Mouse (Mus musculus): ENCODE measurements around the gene Utp3.
"Not testable (repeated sequence)": the region's sequence is repeated elsewhere in the genome, so short reads cannot be mapped to it uniquely, and the experiment has no call there.

The Utp3 gene

DNA sequence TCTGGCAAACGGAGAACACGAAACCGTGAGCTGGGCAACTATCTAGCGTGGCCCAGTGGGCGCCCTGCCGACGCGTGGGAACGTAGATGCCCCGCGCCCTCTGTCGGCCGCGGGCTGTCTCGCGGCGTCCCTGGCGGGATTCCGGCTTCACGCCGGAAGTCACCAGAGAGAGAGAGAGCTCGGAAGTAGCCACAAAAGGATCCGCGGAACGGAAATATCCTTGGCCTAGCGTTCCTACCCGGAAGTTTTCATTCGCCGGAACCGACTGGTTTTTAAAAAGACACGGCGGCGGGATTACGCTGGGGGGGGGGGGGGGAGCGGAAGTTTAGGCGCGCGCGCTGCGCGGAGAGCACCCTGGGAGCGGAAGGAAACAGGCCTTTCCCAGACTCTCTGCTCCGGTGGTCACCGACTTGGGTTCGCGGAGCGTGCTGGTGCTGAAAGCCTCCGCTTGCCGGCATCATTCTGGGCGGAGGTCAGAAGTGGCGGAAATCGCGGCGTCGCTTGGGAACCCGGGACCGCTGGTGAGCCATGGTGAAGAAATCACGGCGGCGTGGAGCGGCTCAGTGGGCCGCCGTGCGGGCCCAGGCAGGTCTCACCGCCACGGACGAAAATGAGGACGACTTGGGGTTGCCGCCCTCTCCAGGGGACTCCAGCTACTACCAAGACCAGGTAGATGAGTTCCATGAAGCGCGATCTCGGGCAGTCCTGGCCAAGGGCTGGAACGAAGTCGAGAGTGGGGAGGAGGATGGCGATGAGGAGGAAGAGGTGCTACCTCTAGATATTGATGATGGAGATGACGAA lies at the start of gene Utp3:
TSS of gene Utp3 (plus strand) at position 377 of the 801 bp plus-strand sequence.
- DNase-seq (ENCODE audit: low spot score in 2 of 2): peak; percentile 87 to 93

DNA sequence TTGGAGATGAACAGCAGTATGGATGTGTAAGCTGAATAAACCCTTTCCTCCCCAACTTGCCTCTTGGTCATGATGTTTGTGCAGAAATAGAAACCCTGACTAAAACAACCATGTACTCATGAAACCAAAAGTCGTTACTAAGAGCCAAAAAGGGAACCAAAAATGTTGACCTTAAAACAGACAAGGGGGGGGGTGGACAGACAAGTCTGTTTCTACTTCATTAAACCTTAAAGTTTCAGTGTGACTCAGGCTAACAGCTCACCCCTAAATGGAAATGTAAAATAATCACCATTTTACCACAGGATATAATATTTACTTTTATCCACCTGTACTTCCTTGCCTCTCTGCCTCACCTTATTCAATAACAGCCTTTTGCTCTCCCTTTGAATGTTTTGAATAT lies 45.7 kb upstream of the Utp3 start:
- DNase-seq (ENCODE audit: low spot score in 2 of 2): no peak

DNA sequence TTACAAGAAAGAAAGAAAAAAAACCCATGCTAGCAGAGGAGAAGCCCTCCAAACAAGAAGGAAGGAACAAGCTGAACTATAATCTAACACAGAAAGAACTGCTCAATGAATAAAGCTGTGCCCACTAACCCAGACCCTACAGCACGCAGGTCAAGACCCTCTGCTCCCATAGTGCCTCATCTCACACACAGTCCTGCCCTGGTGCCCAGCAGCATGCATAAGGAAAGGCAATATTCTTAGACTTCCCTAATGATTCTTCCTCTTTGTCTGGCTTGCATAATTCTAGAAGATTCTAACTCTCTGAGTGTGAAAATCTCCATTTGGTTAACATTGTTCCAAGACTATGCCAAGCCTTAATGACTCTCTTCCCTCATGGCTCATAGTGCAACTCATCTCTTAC lies 45.3 kb upstream of the Utp3 start:
- no peak for DNase-seq (ENCODE audit: low spot score in 2 of 2)

DNA sequence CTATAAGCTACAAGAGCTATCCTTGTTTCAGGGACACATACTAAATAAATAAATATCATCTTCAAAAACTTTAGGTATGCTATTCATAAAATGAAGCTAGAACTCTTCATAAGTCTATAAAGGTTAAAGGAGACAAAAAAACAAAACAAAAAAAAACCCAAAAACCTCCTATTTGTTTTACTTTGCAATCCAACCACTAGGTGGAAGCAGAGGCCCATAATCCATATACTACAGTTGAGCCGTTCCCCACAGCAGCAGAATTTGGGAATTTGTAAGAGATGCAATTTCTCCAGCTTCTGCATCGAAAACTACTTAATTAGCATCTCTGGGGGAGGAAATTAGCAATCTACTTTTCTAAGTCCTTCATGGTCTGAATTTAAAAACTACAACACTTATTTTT lies 35.0 kb upstream of the Utp3 start:
- peak in 1 of 2 experiments; percentile 56 for DNase-seq (ENCODE audit: low spot score in 2 of 2)

DNA sequence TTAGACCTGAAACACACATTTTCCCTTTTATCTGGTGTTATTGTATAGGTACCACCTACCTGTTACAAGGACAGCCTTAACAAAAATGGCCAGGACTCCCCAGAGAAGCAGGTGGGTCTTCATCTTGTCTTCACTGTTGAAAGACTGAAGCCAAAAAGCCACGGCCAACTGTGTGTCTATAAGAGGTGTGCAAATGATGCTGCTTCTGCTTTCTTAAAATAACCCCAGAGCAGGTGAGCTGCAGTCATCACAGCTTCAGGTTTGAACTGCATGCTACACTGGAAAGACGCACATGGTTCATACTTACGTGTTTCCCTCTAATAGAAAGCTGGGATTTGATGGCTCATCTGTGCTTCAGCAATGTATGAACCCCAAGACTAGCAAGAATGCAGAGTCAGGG lies 26.6 kb upstream of the Utp3 start, which contains the start of gene Jchain:
TSS of gene Jchain (minus strand) at position 235 of the 400 bp plus-strand sequence.
- DNase-seq (ENCODE audit: low spot score in 2 of 2): no peak

DNA sequence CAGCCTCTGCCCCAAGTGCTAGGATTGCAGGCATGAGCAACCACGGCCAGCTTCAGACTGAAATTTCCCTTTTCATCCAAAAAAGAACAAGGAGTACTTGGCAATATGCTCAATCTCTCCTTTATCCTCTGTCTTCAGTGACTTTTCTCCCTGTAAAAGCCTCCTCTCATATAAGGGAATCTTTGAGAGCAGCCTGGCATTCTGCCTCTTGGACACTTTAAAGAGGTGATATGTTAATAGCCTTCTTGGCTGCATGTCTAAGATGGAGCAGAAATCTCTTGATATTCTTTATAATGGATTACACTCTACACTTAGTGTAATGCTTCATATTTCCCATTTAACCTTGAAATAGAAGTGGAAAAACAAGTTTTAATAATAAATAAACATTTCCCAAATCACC lies 23.4 kb upstream of the Utp3 start:
- no peak for DNase-seq (ENCODE audit: low spot score in 2 of 2)

DNA sequence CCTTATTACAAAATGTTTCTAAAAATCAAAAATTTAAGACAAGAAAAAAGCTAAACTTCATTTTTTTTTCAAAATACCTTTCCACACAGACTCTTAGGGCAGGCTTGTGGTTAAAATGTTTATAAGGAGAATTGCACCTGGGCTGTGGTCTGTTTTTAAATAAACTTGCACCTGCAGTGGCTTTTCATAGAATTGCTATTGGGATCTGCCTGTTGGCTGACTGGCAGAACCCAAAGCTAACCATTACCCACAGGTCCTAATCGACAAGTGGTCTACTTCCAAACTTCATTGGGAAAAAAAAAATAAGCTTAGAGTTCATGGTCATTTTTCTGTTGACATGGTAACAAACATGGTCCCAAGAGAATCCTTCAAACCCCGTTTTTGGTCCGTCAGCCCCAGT lies 19.6 kb upstream of the Utp3 start:
- peak; percentile 22 to 35 for DNase-seq (ENCODE audit: low spot score in 2 of 2)

DNA sequence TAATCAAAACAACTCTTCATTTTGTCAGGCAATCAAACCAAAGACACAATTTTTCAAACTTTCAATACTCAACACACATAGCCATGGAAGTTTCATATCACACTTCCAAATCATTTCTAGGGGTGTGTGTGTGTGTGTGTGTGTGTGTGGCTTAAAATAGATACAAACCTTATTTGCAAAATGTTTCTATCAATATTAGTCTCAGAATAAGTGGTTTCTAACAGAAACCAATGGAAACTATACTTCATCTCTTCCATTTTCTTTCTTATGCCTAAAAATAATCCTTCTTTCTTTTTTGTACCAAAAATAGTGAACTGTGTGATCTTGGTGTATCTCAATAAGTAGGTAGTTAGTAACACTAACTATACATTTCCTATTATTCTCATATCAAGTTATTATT lies 13.4 kb upstream of the Utp3 start:
- no peak for DNase-seq (ENCODE audit: low spot score in 2 of 2)

DNA sequence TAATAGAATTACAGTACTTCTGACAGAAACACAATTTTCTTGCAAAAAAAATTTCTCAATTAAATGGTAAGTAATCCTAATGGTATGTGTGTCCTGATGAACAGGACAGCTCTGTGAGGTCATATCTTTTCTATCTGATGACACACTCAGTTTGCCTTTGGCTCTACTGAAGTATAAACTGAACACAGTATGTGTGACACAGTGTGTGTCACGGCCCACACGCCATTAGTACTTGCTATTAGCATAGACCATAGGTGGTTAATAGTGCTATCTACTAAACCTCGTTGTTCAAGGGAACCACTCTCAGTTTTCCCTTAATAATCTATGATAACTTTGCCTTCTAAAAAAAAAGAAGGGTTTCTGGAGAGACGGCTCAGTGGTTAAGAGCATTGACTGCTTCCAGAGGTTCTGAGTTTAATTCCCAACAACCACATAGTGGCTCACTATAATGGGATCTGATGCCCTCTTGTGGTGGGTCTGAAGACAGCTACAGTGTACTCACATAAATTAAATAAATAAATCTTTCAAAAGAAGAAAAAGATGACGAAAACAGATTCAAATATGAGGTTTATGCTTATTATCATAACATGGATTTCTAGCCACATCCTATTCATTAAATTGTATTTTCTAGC lies 11.5 kb upstream of the Utp3 start:
- DNase-seq (ENCODE audit: low spot score in 2 of 2): peak in 1 of 2 experiments; percentile 69

DNA sequence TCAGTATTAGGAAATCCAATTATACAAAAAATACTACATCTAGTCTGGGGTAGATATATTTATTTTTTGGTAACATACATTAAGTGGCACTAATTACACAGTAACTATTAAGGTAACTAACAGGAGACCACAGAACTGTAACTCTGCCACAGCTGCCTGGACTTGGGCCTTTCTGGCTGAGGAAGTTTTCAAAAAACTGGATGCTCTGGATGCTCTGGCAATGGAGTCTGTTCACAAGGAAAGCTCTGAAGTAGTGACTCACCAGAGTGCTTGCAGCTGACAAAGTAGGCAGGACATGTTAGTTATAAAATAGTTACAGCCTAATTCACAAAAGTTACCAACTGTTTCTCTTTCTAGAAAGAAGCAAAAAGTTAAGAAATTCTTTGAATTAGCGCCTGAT lies 9.9 kb upstream of the Utp3 start:
- not testable (repeated sequence) for DNase-seq (ENCODE audit: low spot score in 2 of 2)

DNA sequence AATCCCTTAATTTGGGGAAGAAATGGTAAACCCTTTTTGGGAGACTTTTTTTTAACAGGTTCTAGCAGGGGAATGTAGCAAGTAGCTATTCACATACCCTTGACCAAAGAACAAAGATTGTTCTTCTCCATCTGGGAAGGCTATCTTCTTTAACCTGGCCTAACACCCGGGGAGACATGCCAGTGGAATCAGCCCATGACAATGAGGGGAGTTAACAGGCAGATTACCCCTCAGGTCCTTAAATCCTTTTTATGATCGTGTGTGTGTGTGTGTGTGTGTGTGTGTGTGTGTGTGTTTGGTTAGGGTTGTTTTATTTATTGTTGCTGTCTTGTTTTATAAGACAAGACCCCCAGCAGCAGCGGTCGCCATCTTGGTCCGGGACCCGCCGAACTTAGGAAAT lies 8.7 kb upstream of the Utp3 start:
- DNase-seq (ENCODE audit: low spot score in 2 of 2): no peak

DNA sequence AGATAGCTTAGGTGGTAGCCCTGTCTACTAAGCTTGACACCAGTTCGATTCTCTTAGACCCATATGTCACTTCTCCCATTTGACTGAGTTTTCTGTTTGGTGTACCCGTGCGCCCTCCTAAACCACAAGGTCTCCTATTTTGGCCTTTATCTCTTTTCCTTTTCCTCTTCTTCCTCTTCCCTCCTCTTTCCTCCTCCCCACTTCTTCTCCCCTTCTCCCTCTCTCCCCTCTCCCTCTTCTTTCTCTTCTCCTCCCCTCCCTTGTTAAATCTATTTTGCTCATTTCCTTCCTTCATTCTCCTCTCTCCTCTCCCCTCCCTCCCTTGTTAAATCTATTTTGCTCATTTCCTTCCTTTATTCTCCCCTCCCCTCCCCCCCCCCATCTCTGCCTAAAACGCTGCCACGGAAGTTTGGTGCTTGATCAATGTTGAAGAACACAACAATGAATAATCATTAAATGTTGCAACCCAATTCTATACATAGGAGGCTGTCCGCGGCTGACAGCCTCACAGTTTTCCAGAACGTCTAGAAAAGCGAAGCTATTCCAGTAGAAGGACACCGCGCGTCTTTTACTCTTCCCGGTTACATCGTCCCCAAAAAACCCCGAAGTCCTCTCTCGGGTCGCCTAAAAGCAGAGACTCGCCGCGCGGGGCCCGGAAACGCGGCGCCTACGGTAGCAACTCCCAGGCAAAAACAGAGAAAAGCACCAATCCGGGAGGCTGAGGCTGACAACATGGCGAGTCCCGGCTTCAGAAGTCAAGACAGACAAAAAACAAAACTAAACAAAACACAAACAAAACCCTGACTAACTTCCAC lies 784 bp upstream of the Utp3 start:
- DNase-seq (ENCODE audit: low spot score in 2 of 2): no peak

DNA sequence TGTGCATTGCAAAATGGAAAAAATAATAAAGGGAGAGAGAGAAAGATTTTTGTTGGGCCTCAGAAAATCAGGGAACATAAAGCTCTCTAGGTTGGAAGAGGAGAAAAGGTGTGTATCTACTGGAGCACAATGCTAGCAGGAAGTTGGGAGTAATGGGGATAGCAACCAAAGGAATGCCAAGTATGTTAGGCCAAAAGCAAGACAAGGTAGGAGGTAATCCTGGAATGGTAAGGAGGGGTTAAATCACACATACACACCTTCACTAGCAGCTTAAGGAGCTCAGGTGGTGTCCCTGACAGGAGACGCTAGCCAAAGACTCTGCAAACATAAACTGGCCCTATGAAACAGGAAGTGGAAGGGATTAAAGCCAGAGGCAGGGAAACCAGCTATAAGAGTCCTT lies 4.7 kb downstream of the Utp3 start:
- DNase-seq (ENCODE audit: low spot score in 2 of 2): no peak

DNA sequence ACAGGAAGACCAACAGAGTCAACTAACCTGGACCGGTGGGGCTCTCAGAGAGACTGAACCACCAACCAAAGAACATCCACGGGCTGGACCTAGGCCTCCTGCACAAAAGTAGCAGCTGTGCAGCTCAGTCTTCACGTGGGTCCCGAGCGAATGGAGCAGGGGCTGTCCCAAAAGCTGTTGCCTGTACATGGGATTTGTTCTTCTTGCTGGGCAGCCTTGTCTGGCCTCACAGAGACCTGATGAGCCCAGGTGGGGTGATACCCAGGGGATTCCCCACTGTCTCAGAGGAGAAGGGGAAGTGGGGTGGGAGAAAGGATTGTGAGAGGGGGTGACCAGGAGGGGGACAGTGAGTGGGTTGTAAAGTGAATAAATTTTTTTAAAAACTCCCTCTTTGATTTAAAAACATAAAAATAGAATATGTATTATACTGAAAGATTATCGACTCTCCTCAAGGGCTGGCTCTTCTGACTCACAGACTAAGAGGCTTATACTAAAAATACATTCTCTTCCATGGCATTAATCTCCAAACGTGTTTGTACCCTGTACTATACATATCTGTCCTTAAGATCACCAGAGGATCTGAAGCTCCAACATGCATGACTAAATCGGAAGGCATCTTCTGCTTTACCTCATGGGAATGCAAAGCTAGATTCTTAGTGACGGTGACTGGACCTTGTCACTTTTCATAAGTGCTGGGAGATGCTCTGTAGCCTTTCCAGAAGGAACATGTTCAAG lies 7.0 kb downstream of the Utp3 start:
- no peak for DNase-seq (ENCODE audit: low spot score in 2 of 2)

DNA sequence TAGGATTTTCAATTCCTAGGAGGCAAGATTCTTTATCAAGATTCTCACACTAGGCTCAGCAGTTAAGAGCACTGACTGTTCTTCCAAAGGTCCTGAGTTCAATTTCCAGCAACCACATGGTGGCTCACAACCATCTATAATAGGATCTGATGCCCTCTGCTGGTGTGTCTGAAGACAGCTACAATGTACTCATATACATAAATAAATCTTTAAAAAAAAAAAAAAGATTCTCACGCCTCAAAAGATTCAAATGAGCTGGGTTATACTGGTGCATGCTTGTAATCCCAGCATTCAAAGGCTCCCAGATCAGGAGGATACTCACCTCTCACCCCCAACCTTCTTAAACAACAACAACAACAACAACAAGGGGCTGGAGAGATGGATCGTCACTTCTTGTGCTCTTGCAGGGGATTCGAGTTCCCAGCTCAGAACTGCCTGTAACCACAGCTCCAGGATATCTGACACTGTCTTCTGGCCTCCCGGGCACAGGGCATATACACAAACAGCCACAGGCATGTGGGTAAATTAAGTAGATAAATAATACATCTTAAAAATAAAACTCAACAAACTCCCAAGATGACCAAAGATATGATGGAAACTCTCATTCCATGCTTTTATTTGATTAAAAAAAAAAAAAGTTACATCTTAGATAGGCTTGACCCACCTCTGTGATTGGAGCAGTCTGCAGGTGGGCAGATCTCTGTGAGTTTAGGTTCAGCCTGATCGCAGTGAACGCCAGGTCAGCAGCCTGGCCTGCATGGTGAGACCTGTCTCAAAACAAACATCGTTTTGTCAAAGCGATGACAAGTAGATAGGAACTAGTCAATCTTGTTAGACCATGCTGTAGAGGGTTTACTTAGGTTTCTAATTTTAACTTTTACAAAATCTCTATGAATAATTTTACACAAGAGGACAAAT lies 8.9 kb downstream of the Utp3 start:
- DNase-seq (ENCODE audit: low spot score in 2 of 2): no peak

DNA sequence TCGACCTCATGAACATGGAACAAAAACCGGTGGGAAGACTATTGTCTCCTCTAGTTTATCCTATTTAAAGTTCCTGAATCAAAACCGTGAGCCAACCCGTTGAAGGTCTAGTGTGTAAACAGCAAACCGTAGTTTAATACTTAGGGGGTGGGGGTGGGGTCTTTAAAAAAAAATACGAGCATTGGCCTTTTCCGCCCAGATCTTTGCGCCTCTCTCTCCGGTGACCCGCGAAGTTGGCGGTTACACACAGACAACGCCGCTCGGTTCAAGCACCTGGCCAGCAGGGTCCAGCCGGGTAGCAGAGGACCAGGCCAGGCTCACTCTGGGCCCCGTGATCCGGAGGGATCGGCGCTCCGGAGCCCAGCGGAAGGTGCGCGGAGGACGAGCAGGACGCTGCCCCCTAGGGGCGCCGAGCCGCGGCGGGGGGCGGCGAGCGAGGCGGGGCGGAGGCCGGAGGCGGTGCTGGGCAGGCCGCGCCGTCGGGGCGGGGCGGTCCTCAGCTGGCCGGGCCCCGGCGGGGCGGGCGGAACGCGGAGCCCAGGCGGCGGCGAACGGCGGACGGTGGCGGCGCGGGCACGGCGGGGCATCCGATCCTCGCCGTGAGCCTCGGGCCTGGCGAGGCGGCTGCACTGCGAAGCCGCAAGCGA lies 10.4 kb downstream of the Utp3 start, which contains the start of gene Rufy3:
TSS of gene Rufy3 (plus strand) at position 540 of the 647 bp plus-strand sequence.
- peak; percentile 62 to 78 for DNase-seq (ENCODE audit: low spot score in 2 of 2)

DNA sequence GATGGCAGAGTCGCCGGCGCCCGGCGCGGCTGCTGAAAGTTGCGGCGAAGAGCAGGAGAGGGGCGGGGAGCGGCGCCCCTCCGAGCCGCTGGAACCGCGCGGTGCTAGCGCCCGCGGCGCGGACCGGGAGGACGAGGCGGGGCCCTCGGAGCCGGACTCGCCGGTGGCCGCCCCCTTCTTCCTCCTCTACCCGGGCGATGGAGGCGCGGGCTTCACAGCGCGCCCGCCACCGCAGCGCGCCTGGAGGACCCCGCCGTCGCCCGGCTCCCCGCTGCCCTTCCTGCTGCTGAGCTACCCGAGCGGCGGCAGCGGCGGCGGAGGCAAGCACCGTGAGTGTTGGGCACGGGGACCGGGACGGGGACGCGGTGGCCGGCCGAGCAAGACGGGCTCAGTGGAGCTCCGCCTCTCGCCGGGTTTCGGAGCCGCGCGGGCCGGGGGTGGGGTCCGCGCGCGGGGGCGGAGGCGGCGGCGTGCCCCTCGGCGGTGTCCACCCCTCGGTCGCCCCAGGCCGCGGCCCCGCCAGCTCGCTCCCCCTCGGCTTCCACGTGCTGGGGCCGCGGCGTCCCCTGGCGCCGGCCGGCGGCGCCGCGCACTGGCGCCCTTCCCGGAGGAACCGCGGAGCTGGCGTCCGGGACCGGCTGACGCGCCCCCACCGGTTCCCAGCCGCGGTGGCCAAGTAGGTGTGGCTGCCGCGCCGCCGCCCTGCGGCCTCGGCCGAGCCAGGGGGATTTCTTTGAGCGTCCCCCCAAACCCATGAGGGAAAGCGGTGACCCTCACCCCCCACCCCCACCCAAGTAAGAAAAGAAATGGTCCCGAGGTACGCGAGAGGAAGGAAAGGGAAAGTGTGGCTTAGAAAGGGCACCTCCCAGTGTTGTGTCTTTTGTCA lies 11.1 kb downstream of the Utp3 start:
- DNase-seq (ENCODE audit: low spot score in 2 of 2): peak; percentile 24 to 28

DNA sequence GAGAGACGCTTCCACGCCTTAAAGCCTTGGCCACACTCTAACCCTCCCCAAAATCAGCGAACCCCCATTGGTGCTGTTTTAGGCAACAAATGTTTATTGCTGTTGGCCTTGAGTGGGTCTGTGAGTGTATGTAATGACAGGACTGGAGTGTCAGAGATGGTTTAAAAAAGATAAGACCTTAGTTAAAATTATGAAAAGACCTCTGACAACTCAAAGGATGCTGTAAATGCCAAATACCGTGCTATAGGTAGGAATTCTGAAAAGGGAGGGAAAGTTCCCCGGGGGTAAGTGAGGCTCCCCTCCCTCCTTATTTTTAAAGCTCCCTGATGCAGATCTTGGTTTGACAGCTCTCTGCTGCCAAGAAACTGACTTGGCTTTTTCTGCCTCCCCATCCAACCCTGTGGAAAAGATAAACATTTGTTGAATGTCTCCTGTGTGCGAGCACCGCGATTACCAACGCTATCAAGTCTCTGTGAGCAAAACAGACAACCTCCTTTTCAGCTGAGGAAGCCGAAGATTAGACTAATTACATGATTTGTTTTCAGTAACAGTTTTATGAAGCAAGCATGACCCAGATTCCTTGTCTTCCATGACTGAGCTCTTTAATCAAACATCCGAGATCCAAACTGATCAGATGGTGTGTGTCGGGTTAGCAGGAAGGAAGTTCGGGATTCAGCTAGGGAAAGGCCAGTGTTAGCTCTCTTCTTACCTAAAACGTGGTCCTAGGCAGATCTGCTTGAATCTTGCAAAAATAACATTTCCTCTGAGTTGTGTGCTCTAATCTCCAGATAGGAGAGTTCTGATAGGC lies 12.0 kb downstream of the Utp3 start:
- DNase-seq (ENCODE audit: low spot score in 2 of 2): no peak
